Mouse (Mus musculus) neural tube, embryonic 13.5 days (tissue): ENCODE measurements around the gene Kidins220. TPM values are rescaled to one million over a fixed set of nuclear protein-coding genes. Genes with fewer than 3 reads are reported as not detected.

Experiments used
- ATAC-seq: fragments of 200-750 bp; cut with Nextera tagmentation; 2 replicates; pipeline ENCODE4 v1.8.0; 2017; ENCODE audit warnings: low read depth, mild to moderate bottlenecking, moderate TSS enrichment, moderate library complexity
- H3K27ac ChIP-seq: fragments of 300-500 bp; sonication (generic); replicated peaks from 2 replicates; pipeline ENCODE4 v1.5.1; 2015; ENCODE audit warnings: moderate library complexity, mild to moderate bottlenecking, inconsistent platforms
- H3K27me3 ChIP-seq: fragments of 300-500 bp; sonication (generic); 2 replicates; pipeline ENCODE4 v1.6.1; 2015; ENCODE audit warnings: mild to moderate bottlenecking, inconsistent platforms
- H3K36me3 ChIP-seq: fragments of 300-500 bp; sonication (generic); 2 replicates; pipeline ENCODE4 v1.6.1; 2015; ENCODE audit warnings: mild to moderate bottlenecking, inconsistent platforms
- H3K4me1 ChIP-seq: fragments of 300-500 bp; sonication (generic); replicated peaks from 2 replicates; pipeline ENCODE4 v1.6.1; 2015; ENCODE audit warnings: inconsistent platforms
- H3K4me2 ChIP-seq: fragments of 300-500 bp; sonication (generic); 2 replicates; pipeline ENCODE4 v1.6.1; 2015; ENCODE audit warnings: inconsistent platforms, mild to moderate bottlenecking, moderate library complexity
- H3K4me3 ChIP-seq: fragments of 300-500 bp; sonication (generic); 2 replicates; pipeline ENCODE4 v1.5.1; 2015; ENCODE audit warnings: mild to moderate bottlenecking, inconsistent platforms
- H3K9ac ChIP-seq: fragments of 300-500 bp; sonication (generic); 2 replicates; pipeline ENCODE4 v1.6.1; 2015; ENCODE audit warnings: moderate library complexity, mild to moderate bottlenecking, inconsistent platforms
- H3K9me3 ChIP-seq: fragments of 300-500 bp; sonication (generic); 2 replicates; pipeline ENCODE4 v1.6.1; 2016; ENCODE audit warnings: inconsistent platforms
- WGBS: fragments of 180-500 bp; shearing (Covaris S2); methylation state at CpG from one replicate; pipeline ENCODE4 v1.1.7; 2015; 5-methylcytosine and 5-hydroxymethylcytosine counted together
- polyA plus RNA-seq: library from polyadenylated mRNA; unstranded; fragments of >200 nt; fragmentation: Nextera tagmentation; extraction: Ambion mirVana; gene quantifications from 2 replicates; pipeline ENCODE4 v1.2.1, GENCODE M21; 2015

Kidins220 gene
- polyA plus RNA-seq, 1 experiment from 2014 or later = 108 TPM

DNA sequence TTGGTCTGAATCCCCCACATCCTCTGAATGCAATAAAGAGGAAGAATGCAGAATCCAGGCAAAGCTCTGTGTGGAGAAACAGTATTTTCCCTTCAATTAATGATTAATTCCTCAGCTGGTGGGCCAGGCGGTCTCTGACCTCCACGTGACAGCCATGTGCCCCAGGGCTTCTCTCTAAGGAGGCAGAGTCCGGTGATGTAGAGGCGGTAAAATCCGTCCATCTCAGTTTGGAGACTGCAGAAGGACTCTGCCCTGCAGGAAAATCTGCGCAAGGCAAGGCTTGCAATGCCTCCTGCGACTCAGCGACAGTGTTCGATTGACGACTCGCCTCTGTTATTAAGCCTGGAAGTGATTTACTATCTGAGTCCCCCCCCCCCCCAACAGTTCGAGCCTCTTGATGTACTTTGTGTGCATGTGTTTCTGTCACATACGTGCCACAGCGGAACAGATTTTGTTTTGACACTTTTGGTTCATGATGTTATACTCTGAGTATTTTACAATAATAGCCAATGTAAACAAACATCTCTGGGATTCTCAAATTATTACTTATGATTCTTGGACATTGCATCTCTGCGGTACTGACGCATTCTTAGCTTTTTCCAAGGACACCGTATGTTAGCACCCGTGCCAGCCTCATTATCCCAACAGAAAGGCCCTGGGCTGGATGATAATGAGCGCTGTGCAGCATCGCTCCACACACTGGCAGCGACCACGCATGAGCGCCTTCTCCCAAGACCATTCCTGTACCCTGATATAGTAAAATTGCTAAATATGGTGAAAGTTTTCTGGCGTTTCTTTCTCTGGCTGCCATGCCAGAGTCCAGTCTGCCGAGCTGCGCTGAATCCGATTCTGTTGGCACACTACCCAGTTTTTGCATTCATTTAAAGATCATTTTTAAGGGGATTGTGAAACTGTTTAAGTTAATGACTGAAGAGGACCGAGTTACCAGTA lies 122.8 kb downstream of the Kidins220 start:
- H3K27me3 ChIP-seq = no peaks in the 10 kb centered on the region
- ATAC-seq = no peak
- H3K4me2 ChIP-seq = peak overlapping the region; percentile 97
- no peaks in the 10 kb centered on the region for H3K36me3 ChIP-seq
- H3K9ac ChIP-seq = peak overlapping the region; percentile 80
- H3K4me1 ChIP-seq = peaks cover 74% of the 10 kb centered on the region
- peak overlapping the region; percentile 63 for H3K4me3 ChIP-seq
- H3K27ac ChIP-seq = peak overlapping the region; percentile 96
- WGBS = 1% methylated on average over 28 of the region's 28 CpGs
- H3K9me3 ChIP-seq = no peaks in the 10 kb centered on the region

DNA sequence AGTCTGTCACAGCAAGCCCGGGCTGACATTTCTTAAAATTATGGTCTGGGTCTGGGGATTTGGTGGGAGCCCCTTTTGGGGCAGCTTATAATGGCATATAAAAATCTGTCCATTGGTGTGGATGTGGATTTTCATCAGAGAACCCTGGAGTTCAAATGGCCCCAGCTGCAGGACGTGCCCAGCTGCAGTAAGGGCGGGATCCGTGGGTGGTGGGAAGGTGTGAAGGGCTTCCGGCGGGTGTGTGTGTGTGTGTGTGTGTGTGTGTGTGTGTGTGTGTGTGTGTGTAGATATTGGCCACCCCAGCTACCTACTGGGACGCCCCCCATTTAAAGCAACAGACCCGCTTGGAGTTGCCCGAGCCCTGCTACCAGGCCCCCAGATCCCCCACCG lies 123.4 kb downstream of the Kidins220 start:
- no peaks in the 10 kb centered on the region for H3K9me3 ChIP-seq
- under 1% methylated on average over 10 of the region's 10 CpGs for WGBS
- peak overlapping the region; percentile 97 for H3K4me2 ChIP-seq
- H3K27me3 ChIP-seq = no peaks in the 10 kb centered on the region
- H3K36me3 ChIP-seq = no peaks in the 10 kb centered on the region
- H3K9ac ChIP-seq = peak overlapping the region; percentile 80
- ATAC-seq = peak; percentile 3; the same call in 1 of the 2 replicates
- peak overlapping the region; percentile 63 for H3K4me3 ChIP-seq
- peak overlapping the region; percentile 96 for H3K27ac ChIP-seq
- H3K4me1 ChIP-seq = peaks cover 67% of the 10 kb centered on the region

DNA sequence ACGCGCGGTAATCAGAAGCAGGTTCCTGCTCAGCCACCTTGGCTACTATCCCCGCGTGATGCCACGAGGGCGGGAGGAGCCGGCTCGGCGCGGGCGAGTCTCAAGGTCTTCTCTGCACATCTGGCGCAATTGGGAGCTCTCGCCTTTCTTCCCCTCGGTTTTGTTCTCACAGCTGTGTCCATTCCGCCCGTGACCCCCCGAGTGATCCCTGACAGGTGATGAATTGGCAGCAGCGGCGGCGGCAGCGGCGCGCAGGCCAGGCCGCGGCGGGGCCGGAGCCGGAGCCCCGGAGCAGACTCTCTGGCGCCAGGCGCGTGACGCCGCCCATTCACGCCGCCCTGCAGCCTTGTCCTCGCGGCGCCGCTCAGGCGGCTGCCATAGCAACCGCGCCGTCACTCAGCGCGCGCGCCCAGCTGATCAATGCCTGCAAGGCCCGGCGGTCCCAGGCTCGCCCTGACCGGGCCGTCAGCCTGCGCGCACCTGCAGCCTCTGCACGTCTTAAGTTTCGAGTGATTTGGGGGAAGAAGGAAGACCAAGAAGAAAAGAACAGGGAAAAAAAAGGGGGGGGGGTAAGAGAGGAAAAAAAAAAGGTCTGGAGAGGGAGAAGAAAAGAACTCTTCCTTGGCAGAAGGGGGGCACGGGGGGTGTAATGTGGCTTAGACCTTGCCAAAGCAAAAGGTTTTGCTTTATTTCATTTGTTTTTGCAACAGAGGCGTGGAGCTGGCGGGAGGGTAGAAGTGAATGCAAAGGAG lies 124.0 kb downstream of the Kidins220 start:
- Histone ChIP-seq H3K9ac (peak overlapping the region; percentile 80), H3K4me1 (peaks cover 62% of the 10 kb centered on the region), H3K4me2 (peak overlapping the region; percentile 97), H3K4me3 (peak overlapping the region; percentile 63), H3K36me3 (no peaks in the 10 kb centered on the region), H3K27ac (peak overlapping the region; percentile 96), H3K27me3 (no peaks in the 10 kb centered on the region), H3K9me3 (no peaks in the 10 kb centered on the region)
- under 1% methylated on average over 61 of the region's 61 CpGs for WGBS
- ATAC-seq = peak; percentile 79

DNA sequence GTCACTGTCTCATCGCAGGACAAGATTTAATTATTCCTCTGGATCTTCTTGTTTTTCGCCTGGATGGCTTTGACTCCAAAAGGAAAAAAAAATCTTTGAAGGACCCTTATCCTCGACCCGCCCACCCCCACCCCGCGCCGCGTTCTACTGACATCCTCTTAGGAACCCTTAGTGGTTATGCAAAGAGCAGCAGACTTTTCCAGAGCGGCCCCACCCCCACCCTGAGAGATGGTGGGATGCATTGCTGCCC lies 124.5 kb downstream of the Kidins220 start:
- WGBS = under 1% methylated on average over 9 of the region's 9 CpGs
- Histone ChIP-seq H3K9ac (peak overlapping the region; percentile 80), H3K4me3 (peak overlapping the region; percentile 63), H3K36me3 (no peaks in the 10 kb centered on the region), H3K27me3 (no peaks in the 10 kb centered on the region), H3K27ac (peak overlapping the region; percentile 96), H3K4me1 (peaks cover 59% of the 10 kb centered on the region), H3K4me2 (peak overlapping the region; percentile 97), H3K9me3 (no peaks in the 10 kb centered on the region)
- ATAC-seq = peak; percentile 38

DNA sequence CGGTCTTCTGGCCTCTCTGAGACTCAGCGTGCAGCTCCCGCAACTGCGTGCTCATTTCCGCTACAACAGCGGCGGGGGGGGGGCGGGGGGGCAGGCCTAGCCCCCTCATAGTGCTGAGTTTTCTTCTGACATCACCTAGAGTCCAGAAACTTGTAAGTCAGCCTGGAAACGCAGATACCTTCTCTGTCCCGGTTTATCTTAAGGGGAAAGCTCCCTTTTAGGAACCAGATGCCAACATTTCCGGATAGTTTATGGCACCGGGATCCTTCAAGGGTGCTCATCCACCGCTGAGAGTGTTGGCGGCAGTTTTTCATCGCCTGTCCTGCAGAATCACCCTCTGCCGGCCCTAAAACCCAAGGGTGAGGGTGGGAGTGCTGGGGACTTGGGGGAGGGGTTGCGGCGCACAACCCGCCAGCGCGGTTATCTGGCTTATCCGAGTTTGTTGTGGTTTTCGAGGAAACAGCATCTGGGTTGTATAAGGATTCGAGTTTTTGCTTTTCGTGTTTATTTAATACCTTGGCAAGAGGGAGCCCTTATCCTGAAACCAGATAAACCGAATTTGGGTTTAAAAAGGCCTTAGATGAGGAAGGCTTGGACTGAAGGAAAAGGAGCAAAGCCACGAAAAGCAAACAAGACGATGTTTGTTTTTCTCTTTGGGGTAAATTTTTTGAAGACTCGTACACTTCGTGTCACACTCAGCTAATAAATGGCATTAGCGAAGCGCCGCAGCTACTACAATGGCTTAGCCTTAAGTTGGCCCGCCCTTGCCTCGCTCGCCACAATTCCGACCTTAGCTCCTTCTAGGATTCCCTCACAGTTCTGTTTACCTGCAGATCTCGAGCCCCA lies 125.1 kb downstream of the Kidins220 start:
- under 1% methylated on average over 38 of the region's 38 CpGs for WGBS
- ATAC-seq = no peak

DNA sequence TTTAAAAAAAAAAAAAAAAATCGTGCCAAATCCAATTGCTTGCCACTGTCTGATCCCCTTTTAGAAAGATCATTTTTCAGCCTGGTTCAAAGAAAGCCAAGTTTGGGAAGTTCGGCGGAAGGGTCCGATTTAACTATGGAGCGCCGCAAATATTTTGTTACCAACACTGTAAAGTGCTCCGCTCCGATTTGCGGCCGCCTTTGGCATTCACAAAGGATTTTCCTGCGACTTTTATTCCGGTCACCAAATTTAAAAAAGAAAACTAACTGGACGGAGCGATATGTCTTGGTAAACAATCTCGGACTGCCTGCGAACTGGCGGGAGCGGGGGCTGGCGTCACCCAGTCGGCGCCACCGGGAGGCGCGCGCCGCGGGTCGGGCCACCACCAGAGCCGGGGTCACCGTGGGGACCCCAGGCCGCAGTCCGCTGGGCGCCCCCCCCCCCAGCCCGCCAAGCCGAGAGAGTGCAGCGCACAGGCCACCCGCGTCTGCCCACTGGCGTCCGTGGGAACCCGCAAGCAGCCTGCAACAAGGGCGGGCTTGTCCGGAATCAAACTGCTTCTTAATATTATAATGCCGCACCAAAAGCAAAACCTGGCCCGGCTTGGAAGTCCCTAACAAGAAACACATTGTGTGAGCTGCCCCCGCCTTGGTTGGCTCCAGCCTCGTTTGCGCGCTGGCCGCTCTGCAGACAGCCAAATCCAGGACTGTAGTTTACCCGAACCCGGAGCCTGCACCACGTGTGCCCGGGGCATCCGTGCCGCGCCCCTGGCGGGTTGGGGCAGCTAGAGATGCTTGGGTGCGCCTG lies 125.9 kb downstream of the Kidins220 start:
- WGBS = under 1% methylated on average over 57 of the region's 59 CpGs

More for the DNA sequence above, 125.1 kb downstream of the Kidins220 start:
- H3K27me3 ChIP-seq = no peaks in the 10 kb centered on the region
- H3K36me3 ChIP-seq = no peaks in the 10 kb centered on the region
- H3K9ac ChIP-seq = peak overlapping the region; percentile 80
- H3K4me2 ChIP-seq = peak overlapping the region; percentile 97
- peak overlapping the region; percentile 96 for H3K27ac ChIP-seq
- no peaks in the 10 kb centered on the region for H3K9me3 ChIP-seq
- peaks cover 54% of the 10 kb centered on the region for H3K4me1 ChIP-seq
- H3K4me3 ChIP-seq = peak overlapping the region; percentile 63

DNA sequence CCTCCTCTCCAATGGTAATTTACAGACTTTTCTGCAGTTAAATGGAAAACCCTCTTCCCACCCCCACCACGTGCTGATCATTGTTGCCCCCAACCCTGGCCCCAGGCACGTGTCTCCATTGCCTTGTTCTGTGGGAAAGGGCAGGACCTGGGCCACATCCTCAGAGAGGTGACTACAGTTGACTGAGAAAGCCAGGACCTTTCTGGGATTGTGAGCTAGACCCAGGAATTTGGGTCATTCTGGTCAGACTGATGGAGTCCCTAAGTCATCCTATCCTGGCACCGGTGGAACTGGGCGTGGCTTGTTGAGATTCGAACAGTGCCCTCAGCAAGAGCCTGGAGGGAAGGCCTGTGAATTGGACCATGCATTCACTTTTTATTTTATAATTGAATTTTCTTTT lies 126.7 kb downstream of the Kidins220 start:
- H3K4me2 ChIP-seq = peak overlapping the region; percentile 97
- no peak overlapping the region for H3K9ac ChIP-seq
- H3K27ac ChIP-seq = peak overlapping the region; percentile 96
- no peak overlapping the region for H3K4me3 ChIP-seq
- no peaks in the 10 kb centered on the region for H3K27me3 ChIP-seq
- H3K4me1 ChIP-seq = peaks cover 49% of the 10 kb centered on the region
- H3K9me3 ChIP-seq = no peaks in the 10 kb centered on the region
- no peaks in the 10 kb centered on the region for H3K36me3 ChIP-seq
- no peak for ATAC-seq
- WGBS = 19% methylated on average over 5 of the region's 5 CpGs

More for the DNA sequence above, 125.9 kb downstream of the Kidins220 start:
- H3K4me3 ChIP-seq = peak overlapping the region; percentile 63
- H3K27ac ChIP-seq = peak overlapping the region; percentile 96
- no peaks in the 10 kb centered on the region for H3K9me3 ChIP-seq
- H3K9ac ChIP-seq = peak overlapping the region; percentile 80
- H3K27me3 ChIP-seq = no peaks in the 10 kb centered on the region
- peaks cover 50% of the 10 kb centered on the region for H3K4me1 ChIP-seq
- no peak for ATAC-seq
- H3K36me3 ChIP-seq = no peaks in the 10 kb centered on the region
- H3K4me2 ChIP-seq = peak overlapping the region; percentile 97

DNA sequence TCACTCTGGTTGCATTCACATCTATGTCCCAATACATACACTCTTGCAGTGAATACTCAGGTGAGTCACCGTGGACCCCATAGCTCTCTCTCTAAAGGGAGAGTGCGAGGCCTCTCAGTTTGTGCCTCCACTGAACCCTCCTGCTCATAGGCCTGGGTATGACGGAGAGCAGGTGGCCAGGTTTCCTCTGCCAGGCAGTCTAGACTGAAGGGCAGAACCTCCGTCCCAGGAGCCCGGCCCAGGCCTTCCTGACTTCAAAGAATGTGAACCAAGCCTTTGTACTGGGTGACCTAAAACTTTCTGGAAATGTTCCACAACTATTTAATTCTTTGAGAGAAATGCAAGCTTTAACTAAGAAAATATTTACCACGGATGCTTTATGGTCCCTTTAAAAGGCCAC lies 129.2 kb downstream of the Kidins220 start:
- H3K9ac ChIP-seq = no peak overlapping the region
- H3K27ac ChIP-seq = no peak overlapping the region
- no peak overlapping the region for H3K4me2 ChIP-seq
- peaks cover 31% of the 10 kb centered on the region for H3K4me1 ChIP-seq
- H3K27me3 ChIP-seq = no peaks in the 10 kb centered on the region
- no peak for ATAC-seq
- no peak overlapping the region for H3K4me3 ChIP-seq
- 77% methylated on average over 6 of the region's 6 CpGs for WGBS
- no peaks in the 10 kb centered on the region for H3K36me3 ChIP-seq
- no peaks in the 10 kb centered on the region for H3K9me3 ChIP-seq

DNA sequence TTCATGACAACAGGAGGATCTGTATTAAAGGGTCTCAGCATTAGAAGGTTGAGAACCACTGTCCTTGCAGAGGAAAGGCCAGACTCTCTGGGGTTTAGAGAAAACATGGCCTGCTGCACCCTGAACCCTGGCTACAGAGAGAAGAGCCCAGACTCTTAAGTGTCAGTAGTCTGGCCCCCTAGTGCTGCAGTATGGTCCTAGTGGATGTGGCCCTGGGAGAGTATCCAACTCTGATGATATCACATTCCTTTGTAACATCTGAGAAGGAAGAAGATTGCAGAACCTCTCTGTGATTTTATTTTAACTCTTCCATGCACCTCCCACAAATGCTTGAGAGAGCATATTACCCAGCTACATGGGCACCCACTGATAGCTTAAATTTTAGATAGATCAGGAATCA lies 129.8 kb downstream of the Kidins220 start:
- Histone ChIP-seq H3K4me2 (no peak overlapping the region), H3K4me1 (peaks cover 25% of the 10 kb centered on the region), H3K4me3 (no peak overlapping the region), H3K36me3 (no peaks in the 10 kb centered on the region), H3K27ac (no peak overlapping the region), H3K27me3 (no peaks in the 10 kb centered on the region), H3K9ac (no peak overlapping the region), H3K9me3 (no peaks in the 10 kb centered on the region)
- ATAC-seq = no peak

DNA sequence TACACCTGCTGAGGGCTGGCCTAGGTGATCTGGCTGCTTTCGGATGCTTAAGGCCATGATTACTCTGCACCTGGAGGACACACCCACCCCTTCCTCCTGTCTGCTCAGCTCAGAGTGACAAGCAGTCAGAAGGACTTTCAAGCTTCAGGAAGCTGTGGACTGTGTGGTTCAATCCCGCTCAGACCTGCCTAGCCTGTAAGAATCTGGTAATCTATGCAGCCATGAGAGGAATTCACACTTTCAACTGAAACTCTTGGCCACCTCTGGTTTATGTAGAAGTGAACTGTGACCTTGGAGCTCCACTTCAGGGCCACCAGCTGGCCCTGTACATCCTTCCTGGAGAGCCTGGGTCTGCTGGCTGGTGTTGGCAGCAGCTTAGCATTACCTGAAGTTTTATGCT lies 134.1 kb downstream of the Kidins220 start:
- no peak for ATAC-seq
- Histone ChIP-seq H3K9ac (no peak overlapping the region), H3K36me3 (no peaks in the 10 kb centered on the region), H3K27ac (no peak overlapping the region), H3K9me3 (peaks cover 3% of the 10 kb centered on the region), H3K4me1 (peaks cover 6% of the 10 kb centered on the region; the same call in 1 of the 2 replicates), H3K4me2 (no peak overlapping the region), H3K4me3 (no peak overlapping the region), H3K27me3 (no peaks in the 10 kb centered on the region)
- 73% methylated on average over 2 of the region's 2 CpGs for WGBS

DNA sequence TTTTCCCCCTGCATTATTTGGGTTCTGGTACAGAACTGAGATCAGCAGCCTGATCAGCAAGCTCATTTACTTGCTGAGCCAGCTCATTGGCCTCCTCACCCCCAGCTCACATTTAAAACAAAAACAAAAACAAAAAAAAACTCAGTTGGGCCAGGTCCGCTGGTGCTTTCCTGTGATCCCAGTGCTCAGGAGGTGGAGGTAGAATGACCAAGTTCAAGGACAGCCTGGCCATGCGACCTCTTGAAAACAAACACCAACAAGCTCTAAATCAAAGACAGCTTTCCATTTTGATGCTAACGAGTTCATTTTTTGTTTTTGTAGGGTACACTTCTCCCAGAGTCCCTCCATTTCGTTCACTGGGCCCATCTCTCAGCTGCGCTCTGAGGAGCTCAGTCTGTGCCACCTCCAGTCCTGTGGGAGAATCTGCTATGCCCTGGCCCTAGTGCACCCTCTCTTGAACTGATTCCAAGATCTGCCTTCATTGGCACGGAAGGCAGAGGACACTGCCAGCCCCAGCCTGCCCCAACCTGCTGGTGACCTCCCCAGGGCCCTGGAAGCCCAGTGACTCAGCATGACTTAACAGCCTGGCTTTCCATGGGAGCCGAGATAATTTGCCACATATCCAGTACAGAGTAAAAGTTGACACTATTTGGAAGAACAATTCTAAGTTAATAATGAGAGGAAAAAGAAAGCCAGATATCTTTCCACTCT lies 135.4 kb downstream of the Kidins220 start:
- peaks cover 5% of the 10 kb centered on the region for H3K9me3 ChIP-seq
- H3K4me1 ChIP-seq = peaks cover 6% of the 10 kb centered on the region; the same call in 1 of the 2 replicates
- H3K4me3 ChIP-seq = no peak overlapping the region
- WGBS = 68% methylated on average over 7 of the region's 7 CpGs
- H3K36me3 ChIP-seq = no peaks in the 10 kb centered on the region
- H3K9ac ChIP-seq = no peak overlapping the region
- no peak overlapping the region for H3K27ac ChIP-seq
- H3K27me3 ChIP-seq = no peaks in the 10 kb centered on the region
- no peak for ATAC-seq
- no peak overlapping the region for H3K4me2 ChIP-seq
